Mouse (Mus musculus) erythroblast, embryonic 14.5 days (primary cell): ENCODE results near the gene Cldn14. TPM values are rescaled to one million over a fixed set of nuclear protein-coding genes. Genes with fewer than 3 reads are reported as not detected.

Experiments
- H3K27me3 ChIP-seq: 2 replicates; pipeline ENCODE4 v1.6.1; 2012; ENCODE audit warnings: inconsistent platforms; ENCODE audit not compliant: control insufficient read depth
- H3K36me3 ChIP-seq: 2 replicates; pipeline ENCODE4 v1.6.1; 2012; ENCODE audit warnings: mild to moderate bottlenecking, inconsistent platforms; ENCODE audit not compliant: control insufficient read depth
- H3K4me1 ChIP-seq: 2 replicates; pipeline ENCODE4 v1.6.1; 2012; ENCODE audit warnings: inconsistent platforms; ENCODE audit not compliant: control insufficient read depth
- H3K4me3 ChIP-seq: replicated peaks from 2 replicates; pipeline ENCODE3; 2012; ENCODE audit warnings: moderate library complexity, mild to moderate bottlenecking, inconsistent platforms
- H3K9me3 ChIP-seq: 2 replicates; pipeline ENCODE4 v1.6.1; 2012; ENCODE audit warnings: low read length, inconsistent platforms, mixed read lengths; ENCODE audit not compliant: control insufficient read depth
- GATA1 ChIP-seq: IDR thresholded peaks from 2 replicates; pipeline ENCODE4 v1.6.1; 2012; ENCODE audit warnings: low read length, inconsistent platforms, mixed read lengths
- TAL1 ChIP-seq: IDR thresholded peaks from 3 replicates; pipeline ENCODE4 v1.6.1; 2012; ENCODE audit warnings: low read length, inconsistent platforms, mixed read lengths
- polyA plus RNA-seq: library from polyadenylated mRNA; stranded (reverse); fragments of >175 nt; gene quantifications from 2 replicates; pipeline ENCODE4 v1.2.3, GENCODE M21; 2012

Gene Cldn14
- polyA plus RNA-seq, 1 experiment = 0.04 TPM

- TF ChIP-seq TAL1 (no peak), GATA1 (no peak)
- H3K9me3 ChIP-seq = no peaks in the 10 kb centered on the region
- H3K36me3 ChIP-seq = no peaks in the 10 kb centered on the region
Measured at GRCm38 (mm10) chr16:93971046-93971445, 37.6 kb downstream of the Cldn14 start.

GRCm38 (mm10) chr16:93967893-93968292 is 40.7 kb downstream of the Cldn14 start:
- Histone ChIP-seq H3K36me3 (no peaks in the 10 kb centered on the region), H3K9me3 (no peaks in the 10 kb centered on the region), H3K27me3 (no peaks in the 10 kb centered on the region), H3K4me1 (peaks cover 3% of the 10 kb centered on the region), H3K4me3 (no peak overlapping the region)
- TF ChIP-seq GATA1 (no peak), TAL1 (no peak)

More at GRCm38 (mm10) chr16:93971046-93971445, 37.6 kb downstream of the Cldn14 start:
- peaks cover 14% of the 10 kb centered on the region for H3K4me1 ChIP-seq
- H3K27me3 ChIP-seq = no peaks in the 10 kb centered on the region
- H3K4me3 ChIP-seq = no peak overlapping the region

GRCm38 (mm10) chr16:93962283-93962682 is 46.4 kb downstream of the Cldn14 start:
- no peaks in the 10 kb centered on the region for H3K9me3 ChIP-seq
- no peaks in the 10 kb centered on the region for H3K4me1 ChIP-seq
- H3K27me3 ChIP-seq = peaks cover 2% of the 10 kb centered on the region; the same call in 1 of the 2 replicates
- no peak for TF ChIP-seq GATA1
- TF ChIP-seq TAL1 = no peak
- H3K36me3 ChIP-seq = no peaks in the 10 kb centered on the region
- H3K4me3 ChIP-seq = no peak overlapping the region

- H3K36me3 ChIP-seq = no peaks in the 10 kb centered on the region
- no peaks in the 10 kb centered on the region for H3K4me1 ChIP-seq
- no peak for TF ChIP-seq GATA1
- no peak for TF ChIP-seq TAL1
- H3K27me3 ChIP-seq = peaks cover 7% of the 10 kb centered on the region
- H3K9me3 ChIP-seq = no peaks in the 10 kb centered on the region
- H3K4me3 ChIP-seq = no peak overlapping the region
Measured at GRCm38 (mm10) chr16:93961099-93961646, 47.5 kb downstream of the Cldn14 start.

GRCm38 (mm10) chr16:93960495-93960894 is 48.1 kb downstream of the Cldn14 start:
- Histone ChIP-seq H3K4me1 (no peaks in the 10 kb centered on the region), H3K27me3 (peaks cover 7% of the 10 kb centered on the region), H3K4me3 (no peak overlapping the region), H3K36me3 (no peaks in the 10 kb centered on the region), H3K9me3 (no peaks in the 10 kb centered on the region)
- TF ChIP-seq GATA1 (no peak), TAL1 (no peak)

- no peak for TF ChIP-seq GATA1
- no peak for TF ChIP-seq TAL1
- Histone ChIP-seq H3K4me3 (no peak overlapping the region), H3K4me1 (no peaks in the 10 kb centered on the region), H3K36me3 (no peaks in the 10 kb centered on the region), H3K27me3 (peaks cover 7% of the 10 kb centered on the region), H3K9me3 (no peaks in the 10 kb centered on the region)
Measured at GRCm38 (mm10) chr16:93957402-93957801, 51.2 kb downstream of the Cldn14 start.

- no peaks in the 10 kb centered on the region for H3K36me3 ChIP-seq
- H3K4me1 ChIP-seq = no peaks in the 10 kb centered on the region
- no peaks in the 10 kb centered on the region for H3K9me3 ChIP-seq
- no peak for TF ChIP-seq TAL1
- TF ChIP-seq GATA1 = no peak
- H3K4me3 ChIP-seq = no peak overlapping the region
- H3K27me3 ChIP-seq = peaks cover 7% of the 10 kb centered on the region
Measured at GRCm38 (mm10) chr16:93956986-93957385, 51.7 kb downstream of the Cldn14 start.

- no peak for TF ChIP-seq GATA1
- H3K4me3 ChIP-seq = no peak overlapping the region
- H3K27me3 ChIP-seq = peaks cover 4% of the 10 kb centered on the region; the same call in 1 of the 2 replicates
- H3K36me3 ChIP-seq = no peaks in the 10 kb centered on the region
- H3K9me3 ChIP-seq = no peaks in the 10 kb centered on the region
- H3K4me1 ChIP-seq = no peaks in the 10 kb centered on the region
Measured at GRCm38 (mm10) chr16:93947396-93947795, 61.2 kb downstream of the Cldn14 start.

GRCm38 (mm10) chr16:93944301-93944700 is 64.3 kb downstream of the Cldn14 start:
- no peak overlapping the region for H3K4me3 ChIP-seq
- H3K9me3 ChIP-seq = no peaks in the 10 kb centered on the region
- H3K36me3 ChIP-seq = no peaks in the 10 kb centered on the region
- peaks cover 1% of the 10 kb centered on the region; the same call in 1 of the 2 replicates for H3K27me3 ChIP-seq
- TF ChIP-seq GATA1 = no peak
- no peak for TF ChIP-seq TAL1
- H3K4me1 ChIP-seq = no peaks in the 10 kb centered on the region
